Mouse (Mus musculus) heart, embryonic 15.5 days (tissue): ENCODE data around the gene Uhrf1bp1. TPM values are rescaled to one million over a fixed set of nuclear protein-coding genes. Genes with fewer than 3 reads are reported as not detected.

ENCODE experiments used
- ATAC-seq: fragments of 200-750 bp; cut with Nextera tagmentation; replicated peaks from 2 replicates; pipeline ENCODE4 v1.8.0; 2017; ENCODE audit warnings: low read depth, moderate TSS enrichment; ENCODE audit not compliant: insufficient number of reproducible peaks, insufficient read depth, low FRiP score
- H3K27ac ChIP-seq: fragments of 300-500 bp; sonication (generic); 2 replicates; pipeline ENCODE4 v1.5.1; 2015; ENCODE audit warnings: mild to moderate bottlenecking, inconsistent platforms
- H3K27me3 ChIP-seq: fragments of 300-500 bp; sonication (generic); 2 replicates; pipeline ENCODE4 v1.6.1; 2015; ENCODE audit warnings: inconsistent platforms
- H3K36me3 ChIP-seq: fragments of 300-500 bp; sonication (generic); 2 replicates; pipeline ENCODE4 v1.6.1; 2015; ENCODE audit warnings: mild to moderate bottlenecking, inconsistent platforms
- H3K4me1 ChIP-seq: fragments of 300-500 bp; sonication (generic); replicated peaks from 2 replicates; pipeline ENCODE4 v1.6.1; 2015; ENCODE audit warnings: inconsistent platforms
- H3K4me2 ChIP-seq: fragments of 300-500 bp; sonication (generic); 2 replicates; pipeline ENCODE4 v1.6.1; 2015; ENCODE audit warnings: inconsistent platforms, mild to moderate bottlenecking, moderate library complexity
- H3K4me3 ChIP-seq: fragments of 300-500 bp; sonication (generic); 2 replicates; pipeline ENCODE4 v1.5.1; 2015; ENCODE audit warnings: mild to moderate bottlenecking, inconsistent platforms
- H3K9ac ChIP-seq: fragments of 300-500 bp; sonication (generic); 2 replicates; pipeline ENCODE4 v1.6.1; 2015; ENCODE audit warnings: mild to moderate bottlenecking, inconsistent platforms
- H3K9me3 ChIP-seq: fragments of 300-500 bp; sonication (generic); replicated peaks from 2 replicates; pipeline ENCODE4 v1.6.1; 2016; ENCODE audit warnings: inconsistent platforms
- WGBS: fragments of 180-500 bp; shearing (Covaris S2); methylation state at CpG from one replicate; pipeline ENCODE4 v1.1.7; 2015; ENCODE audit warnings: mixed read lengths; 5-methylcytosine and 5-hydroxymethylcytosine counted together
- polyA plus RNA-seq: library from polyadenylated mRNA; unstranded; fragments of >200 nt; fragmentation: Nextera tagmentation; extraction: Ambion mirVana; gene quantifications from 2 replicates; pipeline ENCODE4 v1.2.1, GENCODE M21; 2015

Uhrf1bp1 gene
- polyA plus RNA-seq, 1 experiment from 2014 or later = 3.0 TPM

- H3K9ac ChIP-seq = no peak overlapping the region
- peaks cover 9% of the 10 kb centered on the region for H3K4me1 ChIP-seq
- H3K4me3 ChIP-seq = no peak overlapping the region
- WGBS = 25% methylated on average over 3 of the region's 3 CpGs
- no peak for ATAC-seq
- H3K27ac ChIP-seq = no peak overlapping the region
- peaks cover 68% of the 10 kb centered on the region for H3K36me3 ChIP-seq
- H3K27me3 ChIP-seq = no peaks in the 10 kb centered on the region
- H3K4me2 ChIP-seq = no peak overlapping the region
- H3K9me3 ChIP-seq = no peaks in the 10 kb centered on the region
These were observed 5.2 kb upstream of the Uhrf1bp1 start for GRCm38 (mm10) chr17:27851076-27851475.

DNA sequence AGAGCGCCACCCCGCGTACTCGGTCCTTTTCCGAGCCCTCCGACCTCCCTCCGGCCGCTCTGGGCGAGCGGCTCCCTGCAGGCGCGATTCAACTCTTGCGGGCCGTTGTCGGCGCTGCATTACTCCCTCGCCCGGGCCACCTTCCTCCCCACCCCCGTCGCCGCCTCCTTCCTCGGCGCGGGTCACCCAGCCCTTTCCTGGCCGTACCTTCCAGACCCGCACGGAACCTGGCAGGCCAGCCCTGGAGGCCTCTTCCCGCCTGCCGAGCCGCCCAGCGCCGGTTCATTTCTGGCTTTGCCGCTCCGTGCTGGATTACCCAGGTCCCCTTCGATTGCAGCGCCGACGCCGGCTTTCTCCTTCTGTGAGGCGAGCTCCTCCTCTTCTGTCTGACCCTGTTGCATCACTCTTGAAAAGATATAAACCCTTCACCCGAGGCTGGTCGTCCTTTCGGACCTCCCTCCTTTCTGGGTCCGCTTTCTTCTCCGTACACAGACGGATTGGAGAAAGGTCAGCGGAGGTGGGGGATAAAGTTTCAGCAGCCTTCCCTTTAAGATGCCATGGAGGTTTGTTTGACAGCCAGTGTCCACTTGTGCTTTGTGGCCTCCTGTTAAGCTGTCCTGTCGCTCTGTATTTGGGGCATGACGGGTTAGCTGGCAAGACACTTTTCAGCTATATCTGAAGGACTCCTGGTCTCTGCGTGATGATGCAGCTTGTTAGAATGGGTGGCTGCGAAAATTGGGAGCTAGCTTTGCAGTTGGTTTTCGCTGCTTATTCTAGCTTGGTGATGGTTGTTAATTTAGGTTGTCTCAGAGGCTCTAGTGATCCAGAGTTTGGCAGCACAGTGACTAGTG is 782 bp downstream of the Uhrf1bp1 start:
- peak overlapping the region; percentile 94 for H3K4me2 ChIP-seq
- no peaks in the 10 kb centered on the region for H3K9me3 ChIP-seq
- peak; percentile 74 for ATAC-seq
- H3K4me1 ChIP-seq = peaks cover 18% of the 10 kb centered on the region
- peaks cover 21% of the 10 kb centered on the region for H3K36me3 ChIP-seq
- no peaks in the 10 kb centered on the region for H3K27me3 ChIP-seq
- H3K27ac ChIP-seq = peak overlapping the region; percentile 86
- 1% methylated on average over 51 of the region's 52 CpGs for WGBS
- H3K4me3 ChIP-seq = peak overlapping the region; percentile 99
- peak overlapping the region; percentile 95 for H3K9ac ChIP-seq

- 35% methylated on average over 11 of the region's 11 CpGs for WGBS
- Histone ChIP-seq H3K9me3 (no peaks in the 10 kb centered on the region), H3K27ac (no peak overlapping the region), H3K4me1 (peaks cover 18% of the 10 kb centered on the region), H3K27me3 (no peaks in the 10 kb centered on the region), H3K4me2 (peak overlapping the region; percentile 94), H3K4me3 (peak overlapping the region; percentile 99), H3K36me3 (peaks cover 13% of the 10 kb centered on the region), H3K9ac (peak overlapping the region; percentile 95)
- ATAC-seq = no peak
These were observed 1.6 kb downstream of the Uhrf1bp1 start for GRCm38 (mm10) chr17:27857649-27858475.

GRCm38 (mm10) chr17:27859131-27859530 is 2.9 kb downstream of the Uhrf1bp1 start:
- Histone ChIP-seq H3K27me3 (no peaks in the 10 kb centered on the region), H3K27ac (no peak overlapping the region), H3K36me3 (peaks cover 3% of the 10 kb centered on the region), H3K4me2 (no peak overlapping the region), H3K9ac (no peak overlapping the region), H3K4me1 (peaks cover 18% of the 10 kb centered on the region), H3K4me3 (no peak overlapping the region), H3K9me3 (no peaks in the 10 kb centered on the region)
- 54% methylated on average over 2 of the region's 2 CpGs for WGBS
- ATAC-seq = no peak

DNA sequence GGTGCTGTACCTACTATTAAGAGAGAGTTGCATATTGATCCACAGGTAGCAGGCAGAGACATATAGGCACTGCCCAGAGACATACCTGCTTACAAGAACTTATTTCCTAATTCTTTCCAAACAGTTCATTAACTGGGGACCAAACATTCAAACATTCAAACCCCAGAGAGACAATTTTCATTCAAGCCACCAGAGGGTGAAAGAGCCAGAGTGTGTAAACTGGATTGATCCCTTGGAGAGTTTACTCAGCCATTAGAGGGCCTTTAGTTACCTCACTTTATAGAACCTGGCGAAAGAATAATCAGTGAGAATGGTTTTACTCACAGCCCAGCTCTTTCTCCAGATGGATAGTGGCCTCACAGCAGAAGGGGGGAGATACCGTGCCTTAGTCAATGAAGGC is 9.2 kb downstream of the Uhrf1bp1 start:
- Histone ChIP-seq H3K27me3 (no peaks in the 10 kb centered on the region), H3K4me3 (no peak overlapping the region), H3K4me1 (peaks cover 8% of the 10 kb centered on the region), H3K27ac (no peak overlapping the region), H3K4me2 (no peak overlapping the region), H3K9ac (no peak overlapping the region), H3K36me3 (peaks cover 5% of the 10 kb centered on the region; the same call in 1 of the 2 replicates), H3K9me3 (no peaks in the 10 kb centered on the region)
- WGBS = 84% methylated on average over 2 of the region's 2 CpGs
- ATAC-seq = no peak

DNA sequence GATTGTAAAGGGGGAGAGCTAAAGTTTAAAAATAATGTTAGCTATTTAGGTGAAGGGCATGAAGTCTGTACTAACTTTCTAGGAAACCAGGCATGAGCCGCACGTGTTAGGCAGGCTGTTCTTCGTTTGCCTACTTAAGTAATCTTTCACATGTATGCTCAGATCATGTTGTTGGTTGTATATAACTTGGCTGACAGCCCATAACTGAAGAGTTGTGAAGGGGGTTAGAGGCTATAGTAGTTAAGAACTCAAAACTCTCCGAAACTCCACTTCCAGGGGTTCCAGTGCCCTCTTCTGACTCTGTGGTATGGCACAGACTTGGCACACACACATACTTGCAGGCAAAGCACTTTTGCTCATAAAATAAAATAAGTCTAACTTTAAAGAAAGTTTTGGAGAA is 10.5 kb downstream of the Uhrf1bp1 start:
- 64% methylated on average over 4 of the region's 4 CpGs for WGBS
- no peak for ATAC-seq
- H3K4me3 ChIP-seq = no peak overlapping the region
- no peak overlapping the region for H3K4me2 ChIP-seq
- H3K4me1 ChIP-seq = peaks cover 8% of the 10 kb centered on the region
- no peaks in the 10 kb centered on the region for H3K27me3 ChIP-seq
- H3K27ac ChIP-seq = no peak overlapping the region
- H3K36me3 ChIP-seq = peaks cover 5% of the 10 kb centered on the region; the same call in 1 of the 2 replicates
- H3K9ac ChIP-seq = no peak overlapping the region
- H3K9me3 ChIP-seq = no peaks in the 10 kb centered on the region

DNA sequence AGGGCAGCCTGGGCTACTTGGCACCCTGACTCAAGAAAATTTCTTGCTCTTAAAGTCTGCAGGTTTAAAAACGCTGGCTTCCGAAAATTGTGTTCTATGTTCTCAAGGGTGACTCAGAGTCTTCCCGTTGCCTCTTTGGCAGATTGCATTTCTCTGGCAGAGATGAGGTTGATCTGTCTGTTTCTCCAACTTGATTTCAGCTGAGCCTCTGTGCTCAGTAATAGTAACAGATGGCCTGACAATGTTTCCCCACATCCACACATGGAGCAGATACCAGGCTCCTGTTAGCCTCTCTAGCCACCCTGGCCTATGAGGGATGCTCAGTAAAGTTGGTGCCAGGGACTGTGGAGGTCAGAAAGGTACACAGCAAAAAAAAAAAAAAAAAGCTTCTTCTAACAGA is 15.6 kb downstream of the Uhrf1bp1 start:
- Histone ChIP-seq H3K4me2 (no peak overlapping the region), H3K9me3 (no peaks in the 10 kb centered on the region), H3K9ac (no peak overlapping the region), H3K36me3 (peaks cover 5% of the 10 kb centered on the region; the same call in 1 of the 2 replicates), H3K4me1 (peaks cover 12% of the 10 kb centered on the region), H3K27me3 (no peaks in the 10 kb centered on the region), H3K27ac (no peak overlapping the region), H3K4me3 (no peak overlapping the region)
- WGBS = 87% methylated on average over 3 of the region's 3 CpGs
- no peak for ATAC-seq

DNA sequence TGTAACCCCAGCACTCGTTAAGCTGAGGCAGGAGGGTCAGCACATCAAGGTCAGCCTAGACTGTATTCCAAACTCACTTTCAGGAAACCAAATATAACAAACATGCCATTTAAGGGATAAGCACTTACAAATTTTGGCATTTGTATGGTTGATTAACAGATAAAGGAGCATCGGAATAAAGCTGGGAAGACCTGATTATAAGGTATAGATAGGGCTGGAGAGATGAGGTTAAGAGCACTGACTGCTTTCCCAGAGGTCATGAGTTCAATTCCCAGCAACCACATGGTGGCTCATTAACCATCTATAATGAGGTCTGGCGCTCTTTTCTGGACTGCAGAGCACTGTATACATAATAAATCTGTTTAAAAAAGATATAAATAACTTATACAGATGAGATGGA is 17.3 kb downstream of the Uhrf1bp1 start:
- ATAC-seq = no peak
- no peak overlapping the region for H3K27ac ChIP-seq
- H3K36me3 ChIP-seq = peaks cover 5% of the 10 kb centered on the region; the same call in 1 of the 2 replicates
- H3K4me3 ChIP-seq = no peak overlapping the region
- no peaks in the 10 kb centered on the region for H3K9me3 ChIP-seq
- 68% methylated on average over 3 of the region's 3 CpGs for WGBS
- H3K27me3 ChIP-seq = no peaks in the 10 kb centered on the region
- peaks cover 12% of the 10 kb centered on the region for H3K4me1 ChIP-seq
- no peak overlapping the region for H3K4me2 ChIP-seq
- H3K9ac ChIP-seq = no peak overlapping the region

DNA sequence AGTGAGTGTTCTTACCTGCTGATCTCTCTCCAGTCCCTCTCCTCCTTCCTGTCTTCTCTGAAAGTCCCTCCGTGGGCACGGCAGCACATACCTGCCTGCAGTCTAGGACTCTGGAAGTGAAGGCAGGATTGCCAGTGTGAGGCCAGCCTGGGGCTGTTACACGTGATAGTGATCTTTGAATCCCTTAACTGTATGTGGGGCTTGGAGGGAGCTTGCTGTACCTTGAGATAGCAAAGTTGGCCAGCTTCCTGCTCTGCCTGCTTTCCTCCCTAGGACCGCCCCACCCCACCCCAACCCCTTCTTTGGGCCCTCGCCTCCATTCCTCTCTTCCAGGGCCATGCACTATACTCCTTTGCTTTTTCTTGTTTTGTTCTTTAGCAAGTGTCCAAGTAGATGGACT is 18.3 kb downstream of the Uhrf1bp1 start:
- Histone ChIP-seq H3K9ac (0 out of 2 replicates have a peak overlapping the region, but pooled peaks have one; percentile 6), H3K27me3 (no peaks in the 10 kb centered on the region), H3K27ac (no peak overlapping the region), H3K4me3 (no peak overlapping the region), H3K9me3 (no peaks in the 10 kb centered on the region), H3K4me2 (no peak overlapping the region), H3K4me1 (peaks cover 12% of the 10 kb centered on the region), H3K36me3 (peaks cover 7% of the 10 kb centered on the region; the same call in 1 of the 2 replicates)
- ATAC-seq = no peak
- WGBS = 44% methylated on average over 5 of the region's 5 CpGs

GRCm38 (mm10) chr17:27881518-27881917 is 25.3 kb downstream of the Uhrf1bp1 start:
- 62% methylated on average over 11 of the region's 11 CpGs for WGBS
- no peak overlapping the region for H3K27ac ChIP-seq
- H3K36me3 ChIP-seq = peaks cover 36% of the 10 kb centered on the region; the same call in 1 of the 2 replicates
- H3K4me3 ChIP-seq = no peak overlapping the region
- peak; percentile 31; the same call in 1 of the 2 replicates for ATAC-seq
- no peak overlapping the region for H3K9ac ChIP-seq
- H3K27me3 ChIP-seq = no peaks in the 10 kb centered on the region
- H3K4me2 ChIP-seq = no peak overlapping the region
- no peaks in the 10 kb centered on the region for H3K4me1 ChIP-seq
- no peaks in the 10 kb centered on the region for H3K9me3 ChIP-seq

DNA sequence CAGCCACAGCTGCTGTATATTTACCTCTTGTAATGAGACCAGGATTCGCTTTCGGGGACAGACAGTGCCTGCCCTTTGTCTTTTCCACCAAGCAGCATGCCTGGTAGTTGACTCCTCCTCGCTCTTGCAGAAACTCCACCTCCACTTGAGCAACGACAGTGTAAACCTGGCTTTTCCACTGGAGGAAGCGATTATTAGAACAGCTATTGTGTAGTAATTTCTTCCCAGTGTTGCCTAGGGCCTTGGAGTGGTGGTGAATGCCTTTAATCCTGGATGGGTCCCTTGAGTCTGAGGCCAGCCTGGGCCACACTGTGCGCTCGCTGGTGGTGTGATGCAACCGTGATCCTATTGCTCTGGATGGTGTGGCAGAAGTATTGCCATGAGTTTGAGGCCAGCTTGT is 26.9 kb downstream of the Uhrf1bp1 start:
- Histone ChIP-seq H3K36me3 (peaks cover 52% of the 10 kb centered on the region), H3K4me1 (peaks cover 7% of the 10 kb centered on the region)
- 86% methylated on average over 8 of the region's 8 CpGs for WGBS

More for the DNA sequence above, 26.9 kb downstream of the Uhrf1bp1 start:
- H3K4me3 ChIP-seq = no peak overlapping the region
- H3K27ac ChIP-seq = no peak overlapping the region
- no peaks in the 10 kb centered on the region for H3K27me3 ChIP-seq
- ATAC-seq = no peak
- H3K9ac ChIP-seq = no peak overlapping the region
- H3K4me2 ChIP-seq = no peak overlapping the region
- H3K9me3 ChIP-seq = no peaks in the 10 kb centered on the region
